Mouse (Mus musculus): Measurements from ENCODE around the gene Ctbp1. TPM values are rescaled to one million over a fixed set of nuclear protein-coding genes. Genes with fewer than 3 reads are reported as not detected.
A peak's percentile ranks its signal among the peaks of the same experiment; 100 is the strongest.

Ctbp1 gene
- polyA plus RNA-seq, 1 experiment = 175 TPM

- no peak for TF ChIP-seq CTCF (IDR thresholded peaks at IDR 0.05; ENCODE audit: borderline replicate concordance, insufficient read depth, low read length)
- no peak for TF ChIP-seq POLR2A (IDR thresholded peaks at IDR 0.05; ENCODE audit: low read depth, low read length)
- peaks cover 3% of the 10 kb centered on the region for H3K4me1 ChIP-seq (ENCODE audit: control insufficient read depth, insufficient read depth, low read length)
- H3K4me3 ChIP-seq (ENCODE audit: insufficient read depth, low read length) = no peak overlapping the region
- no peak overlapping the region for H3K27ac ChIP-seq (ENCODE audit: insufficient read depth, low read length)
Observed at GRCm38 (mm10) chr5:33230285-33230684, 44.5 kb downstream of the Ctbp1 start.

DNA sequence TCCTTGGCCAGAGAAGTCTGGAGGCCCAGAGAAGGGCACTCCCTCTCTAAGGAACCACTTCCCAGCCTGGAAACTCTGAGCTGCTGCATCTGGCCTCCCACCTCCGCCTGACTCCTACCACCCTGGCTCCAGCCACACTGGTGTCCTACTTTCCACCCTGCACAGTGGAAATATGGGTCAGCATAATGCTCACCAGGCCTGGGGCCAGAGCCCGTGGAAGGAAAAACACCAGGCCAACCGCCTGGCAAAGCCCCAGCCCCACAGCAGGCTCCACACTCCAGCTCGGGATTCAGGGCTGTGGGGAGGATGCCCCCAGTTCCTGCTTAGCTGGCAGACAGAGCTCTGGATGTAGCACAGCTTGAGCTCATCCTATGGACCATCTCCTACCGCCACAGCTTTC, 46.4 kb downstream of the Ctbp1 start:
- H3K4me1 ChIP-seq (ENCODE audit: control insufficient read depth, insufficient read depth, low read length) = peaks cover 8% of the 10 kb centered on the region
- H3K4me3 ChIP-seq (ENCODE audit: insufficient read depth, low read length) = no peak overlapping the region
- TF ChIP-seq POLR2A (IDR thresholded peaks at IDR 0.05; ENCODE audit: low read depth, low read length) = no peak
- no peak for TF ChIP-seq CTCF (IDR thresholded peaks at IDR 0.05; ENCODE audit: borderline replicate concordance, insufficient read depth, low read length)
- no peak overlapping the region for H3K27ac ChIP-seq (ENCODE audit: insufficient read depth, low read length)

- TF ChIP-seq POLR2A (IDR thresholded peaks at IDR 0.05; ENCODE audit: low read depth, low read length) (no peak), CTCF (IDR thresholded peaks at IDR 0.05; ENCODE audit: borderline replicate concordance, insufficient read depth, low read length) (no peak)
- Histone ChIP-seq H3K4me3 (ENCODE audit: insufficient read depth, low read length) (no peak overlapping the region), H3K4me1 (ENCODE audit: control insufficient read depth, insufficient read depth, low read length) (peaks cover 11% of the 10 kb centered on the region), H3K27ac (ENCODE audit: insufficient read depth, low read length) (peak overlapping the region; percentile 23; the same call in 1 of the 2 replicates)
Observed at GRCm38 (mm10) chr5:33225673-33226072, 49.1 kb downstream of the Ctbp1 start.

GRCm38 (mm10) chr5:33224491-33224890, 50.3 kb downstream of the Ctbp1 start:
- no peak overlapping the region for H3K4me3 ChIP-seq (ENCODE audit: insufficient read depth, low read length)
- H3K4me1 ChIP-seq (ENCODE audit: control insufficient read depth, insufficient read depth, low read length) = peaks cover 11% of the 10 kb centered on the region; the same call in 1 of the 2 replicates
- peak overlapping the region; percentile 28; the same call in 1 of the 2 replicates for H3K27ac ChIP-seq (ENCODE audit: insufficient read depth, low read length)
- TF ChIP-seq CTCF (IDR thresholded peaks at IDR 0.05; ENCODE audit: borderline replicate concordance, insufficient read depth, low read length) = no peak
- TF ChIP-seq POLR2A (IDR thresholded peaks at IDR 0.05; ENCODE audit: low read depth, low read length) = no peak

DNA sequence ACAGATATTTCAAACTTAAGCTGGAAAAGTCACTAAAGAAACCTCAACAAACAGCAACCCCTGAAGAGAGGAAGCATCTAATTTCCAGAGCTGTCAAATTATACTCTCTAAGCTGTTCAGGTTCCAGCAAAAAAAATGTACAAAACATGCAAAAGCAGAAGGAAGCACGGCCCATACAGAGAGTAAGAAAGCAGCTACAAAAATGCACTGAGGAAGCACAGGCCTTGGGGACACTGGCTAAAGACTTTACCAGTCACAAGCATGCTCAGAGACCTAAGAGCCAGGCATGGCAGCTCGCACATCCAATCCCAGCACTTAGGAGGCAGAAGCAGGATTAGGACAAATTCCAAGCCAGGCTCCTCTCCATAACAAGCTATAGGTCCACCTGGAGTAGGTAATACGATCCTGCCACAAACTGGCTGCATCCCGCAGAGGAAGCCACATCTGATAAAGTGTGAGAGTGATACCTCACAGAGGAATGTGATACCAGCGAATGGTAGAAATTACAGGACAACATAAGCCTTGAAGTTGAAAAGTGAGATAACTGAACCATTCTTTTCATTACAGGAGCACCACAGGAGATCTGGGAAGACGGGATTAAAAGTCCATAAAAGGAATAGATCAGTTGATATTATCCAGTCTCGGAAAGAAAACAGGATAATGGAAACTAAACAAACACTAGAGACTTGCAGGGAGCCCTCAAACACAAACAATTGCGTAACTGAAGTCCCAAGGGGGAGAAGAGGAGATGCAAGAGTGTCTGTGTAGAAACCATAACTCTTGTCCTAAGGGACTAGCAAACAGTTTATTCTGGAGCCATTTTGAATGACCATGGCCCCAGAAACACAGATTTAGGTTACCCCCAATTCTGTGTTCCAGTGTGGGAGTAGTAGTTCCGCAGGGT, 51.7 kb downstream of the Ctbp1 start:
- H3K4me3 ChIP-seq (ENCODE audit: insufficient read depth, low read length) = no peak overlapping the region
- H3K27ac ChIP-seq (ENCODE audit: insufficient read depth, low read length) = no peak overlapping the region
- no peak for TF ChIP-seq POLR2A (IDR thresholded peaks at IDR 0.05; ENCODE audit: low read depth, low read length)
- peaks cover 11% of the 10 kb centered on the region; the same call in 1 of the 2 replicates for H3K4me1 ChIP-seq (ENCODE audit: control insufficient read depth, insufficient read depth, low read length)

DNA sequence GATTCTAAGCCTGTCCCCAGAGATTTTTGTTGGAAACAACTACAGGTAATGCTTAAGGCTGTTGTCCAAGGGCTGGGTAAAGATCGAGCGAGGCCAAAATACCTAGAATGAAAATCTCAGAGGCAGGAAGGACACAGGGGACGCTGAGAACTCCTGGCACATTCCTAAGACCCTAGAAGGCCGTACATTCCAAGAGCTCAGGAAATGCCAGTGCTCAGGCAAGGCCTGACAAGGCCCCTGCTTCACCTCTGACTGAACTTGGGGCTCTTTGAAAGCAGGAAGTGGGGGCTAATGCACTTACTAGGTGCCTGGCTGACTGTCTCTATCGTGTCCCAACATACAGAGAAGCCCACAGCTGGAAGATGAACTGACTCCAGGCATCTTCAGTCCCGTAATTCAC, 52.4 kb downstream of the Ctbp1 start:
- TF ChIP-seq CTCF (IDR thresholded peaks at IDR 0.05; ENCODE audit: borderline replicate concordance, insufficient read depth, low read length) (no peak), POLR2A (IDR thresholded peaks at IDR 0.05; ENCODE audit: low read depth, low read length) (no peak)
- H3K27ac ChIP-seq (ENCODE audit: insufficient read depth, low read length) = no peak overlapping the region
- H3K4me1 ChIP-seq (ENCODE audit: control insufficient read depth, insufficient read depth, low read length) = peaks cover 11% of the 10 kb centered on the region; the same call in 1 of the 2 replicates
- H3K4me3 ChIP-seq (ENCODE audit: insufficient read depth, low read length) = no peak overlapping the region

- H3K4me1 ChIP-seq (ENCODE audit: control insufficient read depth, insufficient read depth, low read length) = peaks cover 8% of the 10 kb centered on the region; the same call in 1 of the 2 replicates
- H3K4me3 ChIP-seq (ENCODE audit: insufficient read depth, low read length) = no peak overlapping the region
- TF ChIP-seq CTCF (IDR thresholded peaks at IDR 0.05; ENCODE audit: borderline replicate concordance, insufficient read depth, low read length) (no peak), POLR2A (IDR thresholded peaks at IDR 0.05; ENCODE audit: low read depth, low read length) (no peak)
- peak overlapping the region; percentile 9; the same call in 1 of the 2 replicates for H3K27ac ChIP-seq (ENCODE audit: insufficient read depth, low read length)
Observed at GRCm38 (mm10) chr5:33220350-33221044, 54.3 kb downstream of the Ctbp1 start.

DNA sequence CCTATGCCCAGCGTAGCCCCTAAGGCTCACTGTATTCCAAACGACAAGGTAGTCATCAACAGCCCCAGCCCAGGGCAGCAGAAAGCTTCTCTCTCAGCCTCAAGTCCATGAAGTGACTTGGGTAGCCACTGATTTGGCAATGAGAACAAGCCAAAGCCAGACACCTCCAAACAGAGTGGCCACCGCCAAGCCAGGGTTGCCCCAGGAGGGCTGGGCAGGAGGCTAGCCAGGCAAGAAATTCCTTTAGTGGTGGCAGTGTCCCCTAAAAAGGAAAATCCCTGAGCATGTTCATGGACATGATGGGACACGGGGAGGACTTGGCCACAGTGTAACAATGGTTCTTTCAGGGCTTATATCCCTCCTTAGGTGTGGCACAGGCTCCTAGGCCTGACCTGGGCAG, 55.0 kb downstream of the Ctbp1 start:
- Histone ChIP-seq H3K27ac (ENCODE audit: insufficient read depth, low read length) (no peak overlapping the region), H3K4me3 (ENCODE audit: insufficient read depth, low read length) (no peak overlapping the region), H3K4me1 (ENCODE audit: control insufficient read depth, insufficient read depth, low read length) (peaks cover 8% of the 10 kb centered on the region; the same call in 1 of the 2 replicates)
- TF ChIP-seq POLR2A (IDR thresholded peaks at IDR 0.05; ENCODE audit: low read depth, low read length) (no peak), CTCF (IDR thresholded peaks at IDR 0.05; ENCODE audit: borderline replicate concordance, insufficient read depth, low read length) (no peak)

- Histone ChIP-seq H3K4me3 (ENCODE audit: insufficient read depth, low read length) (no peak overlapping the region), H3K4me1 (ENCODE audit: control insufficient read depth, insufficient read depth, low read length) (peaks cover 3% of the 10 kb centered on the region; the same call in 1 of the 2 replicates), H3K27ac (ENCODE audit: insufficient read depth, low read length) (no peak overlapping the region)
- TF ChIP-seq CTCF (IDR thresholded peaks at IDR 0.05; ENCODE audit: borderline replicate concordance, insufficient read depth, low read length) (no peak), POLR2A (IDR thresholded peaks at IDR 0.05; ENCODE audit: low read depth, low read length) (no peak)
Observed at GRCm38 (mm10) chr5:33218746-33219449, 55.9 kb downstream of the Ctbp1 start.
